Mouse (Mus musculus): ENCODE results near the gene Slc12a4. TPM values are rescaled to one million over a fixed set of nuclear protein-coding genes. Genes with fewer than 3 reads are reported as not detected.
A peak's percentile ranks its signal among the peaks of the same experiment; 100 is the strongest.

The Slc12a4 gene
- polyA plus RNA-seq, 1 experiment from 2014 or later, result 25.8 TPM

- DNase-seq (ENCODE audit: low spot score), result no peak
- Histone ChIP-seq H3K27ac (ENCODE audit: low read depth, low read length) (no peak overlapping the region), H3K9me3 (ENCODE audit: control insufficient read depth, low read length) (no peaks in the 10 kb centered on the region), H3K36me3 (ENCODE audit: control insufficient read depth, insufficient read depth, low read length) (peaks cover 50% of the 10 kb centered on the region), H3K4me1 (replicated peaks; ENCODE audit: control insufficient read depth, insufficient read depth, low read length) (no peaks in the 10 kb centered on the region), H3K27me3 (replicated peaks; ENCODE audit: control insufficient read depth, insufficient read depth, low read length) (no peaks in the 10 kb centered on the region), H3K4me3 (ENCODE audit: low read depth, low read length) (no peak overlapping the region), H3K4me2 (no peak overlapping the region), H3K9ac (ENCODE audit: low read depth, low read length) (no peak overlapping the region)
- ATAC-seq (replicated peaks; ENCODE audit: low FRiP score), result no peak
- 88% methylated on average over 10 of the region's 10 CpGs for WGBS
Observed at GRCm38 (mm10) chr8:105949350-105949749, 16.5 kb downstream of the Slc12a4 start.

- H3K4me2 ChIP-seq, result peak within 1 kb of the TSS; percentile 54
- 0 out of 2 replicates have a peak within 1 kb of the TSS, but pooled peaks have one; percentile 12 for H3K9ac ChIP-seq (ENCODE audit: low read depth, low read length)
- peaks cover 52% of the 10 kb centered on the region for H3K36me3 ChIP-seq (ENCODE audit: control insufficient read depth, insufficient read depth, low read length)
- H3K4me1 ChIP-seq (replicated peaks; ENCODE audit: control insufficient read depth, insufficient read depth, low read length), result peaks cover 15% of the 10 kb centered on the region
- H3K9me3 ChIP-seq (ENCODE audit: control insufficient read depth, low read length), result no peaks in the 10 kb centered on the region; the same call in 1 of the 2 replicates
- 69% methylated on average over 8 of the region's 8 CpGs for WGBS
- peak within 1 kb of the TSS; percentile 41 for H3K4me3 ChIP-seq (ENCODE audit: low read depth, low read length)
- DNase-seq (ENCODE audit: low spot score), result peak; percentile 56
- H3K27ac ChIP-seq (ENCODE audit: low read depth, low read length), result peak within 1 kb of the TSS; percentile 64
- ATAC-seq (replicated peaks; ENCODE audit: low FRiP score), result peak; percentile 63
- no peaks in the 10 kb centered on the region for H3K27me3 ChIP-seq (replicated peaks; ENCODE audit: control insufficient read depth, insufficient read depth, low read length)
Observed at GRCm38 (mm10) chr8:105943321-105943739, 22.6 kb downstream of the Slc12a4 start, which contains the start of gene Lcat. Lcat (minus strand) TSS chr8:105943382.

- peak overlapping the region; percentile 64; the same call in 1 of the 2 replicates for H3K27ac ChIP-seq (ENCODE audit: low read depth, low read length)
Observed at GRCm38 (mm10) chr8:105942542-105942941, 23.4 kb downstream of the Slc12a4 start.

DNA sequence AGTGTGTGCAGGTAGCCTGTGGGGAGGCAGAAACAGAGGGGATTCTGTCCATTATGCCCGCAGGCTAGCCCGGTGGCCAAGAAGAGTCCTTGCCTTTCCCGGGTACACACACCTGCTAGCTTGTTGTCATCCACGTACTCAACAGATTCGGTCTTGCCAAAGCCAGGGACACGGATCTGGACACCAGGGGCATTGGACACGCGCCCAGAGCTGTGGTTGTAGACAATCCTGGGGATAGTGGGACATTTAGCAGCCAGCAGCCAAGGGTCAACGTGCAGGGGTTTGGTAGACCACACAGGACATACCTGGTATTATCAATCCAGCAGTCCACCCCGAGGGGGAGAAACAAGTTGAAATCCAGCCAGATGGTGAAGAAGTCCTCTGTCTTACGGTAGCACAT, 23.9 kb downstream of the Slc12a4 start:
- ATAC-seq (replicated peaks; ENCODE audit: low FRiP score) (no peak), DNase-seq (ENCODE audit: low spot score) (no peak)
- peak overlapping the region; percentile 5; the same call in 1 of the 2 replicates for H3K9ac ChIP-seq (ENCODE audit: low read depth, low read length)
- peaks cover 46% of the 10 kb centered on the region for H3K36me3 ChIP-seq (ENCODE audit: control insufficient read depth, insufficient read depth, low read length)
- H3K4me3 ChIP-seq (ENCODE audit: low read depth, low read length), result peak overlapping the region; percentile 41
- no peaks in the 10 kb centered on the region; the same call in 1 of the 2 replicates for H3K9me3 ChIP-seq (ENCODE audit: control insufficient read depth, low read length)
- H3K4me1 ChIP-seq (replicated peaks; ENCODE audit: control insufficient read depth, insufficient read depth, low read length), result peaks cover 19% of the 10 kb centered on the region
- H3K4me2 ChIP-seq, result peak overlapping the region; percentile 52
- H3K27me3 ChIP-seq (replicated peaks; ENCODE audit: control insufficient read depth, insufficient read depth, low read length), result no peaks in the 10 kb centered on the region
- H3K27ac ChIP-seq (ENCODE audit: low read depth, low read length), result peak overlapping the region; percentile 26; the same call in 1 of the 2 replicates
- WGBS, result 86% methylated on average over 11 of the region's 11 CpGs

More at GRCm38 (mm10) chr8:105942542-105942941, 23.4 kb downstream of the Slc12a4 start:
- Histone ChIP-seq H3K4me1 (replicated peaks; ENCODE audit: control insufficient read depth, insufficient read depth, low read length) (peaks cover 19% of the 10 kb centered on the region), H3K36me3 (ENCODE audit: control insufficient read depth, insufficient read depth, low read length) (peaks cover 50% of the 10 kb centered on the region), H3K9me3 (ENCODE audit: control insufficient read depth, low read length) (no peaks in the 10 kb centered on the region; the same call in 1 of the 2 replicates), H3K4me3 (ENCODE audit: low read depth, low read length) (peak overlapping the region; percentile 41), H3K9ac (ENCODE audit: low read depth, low read length) (no peak overlapping the region), H3K27me3 (replicated peaks; ENCODE audit: control insufficient read depth, insufficient read depth, low read length) (no peaks in the 10 kb centered on the region), H3K4me2 (peak overlapping the region; percentile 54)
- DNase-seq (ENCODE audit: low spot score), result no peak
- WGBS, result 88% methylated on average over 5 of the region's 5 CpGs
- ATAC-seq (replicated peaks; ENCODE audit: low FRiP score), result peak; percentile 13; the same call in 1 of the 2 replicates

- H3K4me3 ChIP-seq (ENCODE audit: low read depth, low read length), result peak within 1 kb of the TSS; percentile 85
- H3K4me2 ChIP-seq, result peak within 1 kb of the TSS; percentile 92
- no peaks in the 10 kb centered on the region; the same call in 1 of the 2 replicates for H3K9me3 ChIP-seq (ENCODE audit: control insufficient read depth, low read length)
- WGBS, result 17% methylated on average over 4 of the region's 4 CpGs
- H3K36me3 ChIP-seq (ENCODE audit: control insufficient read depth, insufficient read depth, low read length), result peaks cover 22% of the 10 kb centered on the region
- peaks cover 32% of the 10 kb centered on the region for H3K4me1 ChIP-seq (replicated peaks; ENCODE audit: control insufficient read depth, insufficient read depth, low read length)
- ATAC-seq (replicated peaks; ENCODE audit: low FRiP score) (no peak), DNase-seq (ENCODE audit: low spot score) (peak; percentile 42)
- peak within 1 kb of the TSS; percentile 84 for H3K27ac ChIP-seq (ENCODE audit: low read depth, low read length)
- H3K27me3 ChIP-seq (replicated peaks; ENCODE audit: control insufficient read depth, insufficient read depth, low read length), result no peaks in the 10 kb centered on the region
- H3K9ac ChIP-seq (ENCODE audit: low read depth, low read length), result peak within 1 kb of the TSS; percentile 78
Observed at GRCm38 (mm10) chr8:105938306-105938669, 27.6 kb downstream of the Slc12a4 start, which contains the start of gene Psmb10. Psmb10 (minus strand) TSS chr8:105938444.

DNA sequence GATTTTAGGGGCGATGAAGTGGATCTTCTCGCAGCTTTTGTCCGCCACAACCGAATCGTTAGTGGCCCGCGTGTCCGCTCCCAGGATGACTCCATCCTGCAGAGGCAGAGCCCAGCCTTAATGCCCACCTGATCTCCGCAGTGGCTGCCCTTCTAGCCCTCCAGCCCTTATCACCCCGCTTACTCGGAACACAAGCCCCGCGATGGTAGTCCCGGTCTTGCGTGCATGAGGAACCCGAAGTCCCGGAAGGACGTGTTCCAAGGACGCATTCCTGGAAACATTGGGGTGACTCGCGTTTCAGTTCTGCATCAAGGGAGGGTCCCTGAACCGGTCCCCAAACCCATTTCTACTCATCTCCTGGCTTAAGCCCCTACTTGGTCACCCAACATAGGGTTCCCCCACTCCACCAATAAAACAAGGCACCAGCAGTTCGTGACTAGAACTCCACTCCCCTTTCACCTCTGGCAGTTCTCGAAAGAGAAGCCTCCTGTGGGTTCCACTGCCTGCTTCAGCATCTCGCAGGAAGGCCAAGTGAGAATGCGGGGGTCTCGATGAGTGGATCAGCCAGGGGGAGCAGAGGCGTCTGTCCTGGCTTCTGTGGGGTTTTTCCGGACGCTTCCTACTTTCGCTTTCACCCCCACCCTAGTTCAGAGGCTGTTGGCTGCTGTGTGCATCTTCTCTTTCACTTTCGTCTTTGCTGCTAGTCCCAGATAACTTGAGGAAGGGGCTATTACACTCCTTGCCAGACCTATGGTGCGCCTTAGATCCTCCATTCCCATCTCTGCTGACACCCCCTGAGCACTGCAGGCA, 28.2 kb downstream of the Slc12a4 start:
- Histone ChIP-seq H3K4me2 (peak overlapping the region; percentile 92), H3K4me3 (ENCODE audit: low read depth, low read length) (peak overlapping the region; percentile 85), H3K27me3 (replicated peaks; ENCODE audit: control insufficient read depth, insufficient read depth, low read length) (no peaks in the 10 kb centered on the region), H3K9ac (ENCODE audit: low read depth, low read length) (peak overlapping the region; percentile 78), H3K36me3 (ENCODE audit: control insufficient read depth, insufficient read depth, low read length) (peaks cover 18% of the 10 kb centered on the region), H3K4me1 (replicated peaks; ENCODE audit: control insufficient read depth, insufficient read depth, low read length) (peaks cover 28% of the 10 kb centered on the region), H3K27ac (ENCODE audit: low read depth, low read length) (peak overlapping the region; percentile 84), H3K9me3 (ENCODE audit: control insufficient read depth, low read length) (no peaks in the 10 kb centered on the region; the same call in 1 of the 2 replicates)
- ATAC-seq (replicated peaks; ENCODE audit: low FRiP score), result peak; percentile 14; the same call in 1 of the 2 replicates
- peak; percentile 67 for DNase-seq (ENCODE audit: low spot score)
- under 1% methylated on average over 33 of the region's 33 CpGs for WGBS

GRCm38 (mm10) chr8:105936866-105937475, 28.9 kb downstream of the Slc12a4 start:
- Histone ChIP-seq H3K4me2 (peak overlapping the region; percentile 92), H3K9ac (ENCODE audit: low read depth, low read length) (peak overlapping the region; percentile 78), H3K27me3 (replicated peaks; ENCODE audit: control insufficient read depth, insufficient read depth, low read length) (no peaks in the 10 kb centered on the region), H3K4me3 (ENCODE audit: low read depth, low read length) (peak overlapping the region; percentile 85), H3K4me1 (replicated peaks; ENCODE audit: control insufficient read depth, insufficient read depth, low read length) (peaks cover 28% of the 10 kb centered on the region), H3K27ac (ENCODE audit: low read depth, low read length) (peak overlapping the region; percentile 90), H3K36me3 (ENCODE audit: control insufficient read depth, insufficient read depth, low read length) (peaks cover 20% of the 10 kb centered on the region), H3K9me3 (ENCODE audit: control insufficient read depth, low read length) (no peaks in the 10 kb centered on the region; the same call in 1 of the 2 replicates)
- ATAC-seq (replicated peaks; ENCODE audit: low FRiP score), result peak; percentile 83
- 1% methylated on average over 30 of the region's 30 CpGs for WGBS
- peak; percentile 86 for DNase-seq (ENCODE audit: low spot score)

GRCm38 (mm10) chr8:105935863-105936603, 29.9 kb downstream of the Slc12a4 start:
- Histone ChIP-seq H3K9ac (ENCODE audit: low read depth, low read length) (peak overlapping the region; percentile 78), H3K27me3 (replicated peaks; ENCODE audit: control insufficient read depth, insufficient read depth, low read length) (no peaks in the 10 kb centered on the region), H3K9me3 (ENCODE audit: control insufficient read depth, low read length) (no peaks in the 10 kb centered on the region; the same call in 1 of the 2 replicates), H3K36me3 (ENCODE audit: control insufficient read depth, insufficient read depth, low read length) (peaks cover 12% of the 10 kb centered on the region), H3K27ac (ENCODE audit: low read depth, low read length) (peak overlapping the region; percentile 90), H3K4me1 (replicated peaks; ENCODE audit: control insufficient read depth, insufficient read depth, low read length) (peaks cover 28% of the 10 kb centered on the region), H3K4me2 (peak overlapping the region; percentile 92), H3K4me3 (ENCODE audit: low read depth, low read length) (peak overlapping the region; percentile 85)
- WGBS, result 24% methylated on average over 7 of the region's 7 CpGs
- ATAC-seq (replicated peaks; ENCODE audit: low FRiP score), result 0 out of 2 replicates have a peak, but pooled peaks have one; percentile 10
- DNase-seq (ENCODE audit: low spot score), result no peak

All from liver, embryonic 11.5 days (tissue).